ENCODE assay signal across 23 mouse cellular contexts in genomic region chr6:134158201-134158600, GRCm38 (mm10).
"Had no signal": no experiment of that assay in that cellular context is flagged by ENCODE, and none has a peak within 500 bp of the region (broad histone marks: within the 10 kb centered on the region; RNA-seq: fewer than 3 reads in every experiment).

No protein-coding gene starts in this region.

- H3K4me2 ChIP-seq: intestine, embryonic 15.5 days; limb, embryonic 13.5 days; liver, embryonic 12.5 days; liver, embryonic 15.5 days; lung, embryonic 15.5 days; stomach, embryonic 15.5 days had no signal

- DNase-seq: kidney, adult 18-20 months; kidney, postnatal 25 days; layer of hippocampus, adult 9-11 months; liver; lung, adult 18-20 months; lung, postnatal 10 days; lung, postnatal 36 days; right cerebral cortex, postnatal 25 days; spleen, adult 18-20 months; thymus, postnatal 25 days had no signal

- ATAC-seq: liver, embryonic 12.5 days had no signal

- H3K9ac ChIP-seq: intestine, embryonic 15.5 days; limb, embryonic 13.5 days; liver, embryonic 12.5 days; liver, embryonic 15.5 days; lung, embryonic 15.5 days; midbrain, embryonic 13.5 days; stomach, embryonic 15.5 days had no signal

- H3K4me1 ChIP-seq: stomach, embryonic 15.5 days had no signal

- H3K27me3 ChIP-seq: intestine, embryonic 15.5 days; limb, embryonic 13.5 days; liver, embryonic 12.5 days; liver, embryonic 15.5 days; lung, embryonic 15.5 days; megakaryocyte, embryonic 14.5 days; midbrain, embryonic 13.5 days; stomach, embryonic 15.5 days had no signal

- H3K27ac ChIP-seq: intestine, embryonic 15.5 days; kidney, postnatal 0 days; limb, embryonic 10.5 days; limb, embryonic 13.5 days; liver, embryonic 12.5 days; liver, embryonic 15.5 days; lung, embryonic 15.5 days; midbrain, embryonic 10.5 days; midbrain, embryonic 13.5 days; stomach, embryonic 15.5 days had no signal

- H3K9me3 ChIP-seq: intestine, embryonic 15.5 days; limb, embryonic 10.5 days; limb, embryonic 13.5 days; liver, embryonic 12.5 days; liver, embryonic 15.5 days; lung, embryonic 15.5 days; megakaryocyte, embryonic 14.5 days; midbrain, embryonic 10.5 days; midbrain, embryonic 13.5 days; stomach, embryonic 15.5 days had no signal

- H3K36me3 ChIP-seq: limb, embryonic 13.5 days; liver, embryonic 15.5 days; lung, embryonic 15.5 days; midbrain, embryonic 13.5 days; stomach, embryonic 15.5 days had no signal

- H3K4me3 ChIP-seq: intestine, embryonic 15.5 days; layer of hippocampus, adult 2 months; limb, embryonic 10.5 days; limb, embryonic 13.5 days; liver, embryonic 12.5 days; liver, embryonic 15.5 days; lung, embryonic 15.5 days; megakaryocyte, embryonic 14.5 days; midbrain, embryonic 10.5 days; midbrain, embryonic 13.5 days; myocyte; stomach, embryonic 15.5 days had no signal
